Mouse (Mus musculus) heart, adult 2 months (tissue): ENCODE measurements around the gene Yap1. TPM values are rescaled to one million over a fixed set of nuclear protein-coding genes. Genes with fewer than 3 reads are reported as not detected.
A peak's percentile ranks its signal among the peaks of the same experiment; 100 is the strongest.

ENCODE experiments used
- DNase-seq, 2 experiments: peaks; one replicate each; pipeline ENCODE4 v3.0.0; 2021
- H3K27ac ChIP-seq: fragments of 200-600 bp; 2 replicates; pipeline ENCODE4 v1.8.1; 2022
- H3K27me3 ChIP-seq: fragments of 200-500 bp; 2 replicates; pipeline ENCODE4 v1.6.1; 2012; ENCODE audit warnings: mild to moderate bottlenecking, low read length, inconsistent platforms, mixed read lengths; ENCODE audit not compliant: control insufficient read depth, insufficient read depth
- H3K36me3 ChIP-seq: fragments of 200-500 bp; 2 replicates; pipeline ENCODE4 v1.6.1; 2012; ENCODE audit warnings: low read length, inconsistent platforms; ENCODE audit not compliant: control insufficient read depth, insufficient read depth
- H3K4me1 ChIP-seq: fragments of 200-500 bp; 2 replicates; pipeline ENCODE4 v1.6.1; 2011; ENCODE audit warnings: low read length; ENCODE audit not compliant: control insufficient read depth, insufficient read depth
- H3K4me3 ChIP-seq: fragments of 200-600 bp; 2 replicates; pipeline ENCODE4 v1.8.1; 2022
- H3K79me2 ChIP-seq: fragments of 200-500 bp; replicated peaks from 2 replicates; pipeline ENCODE4 v1.6.1; 2012; ENCODE audit warnings: mild to moderate bottlenecking, inconsistent platforms, low read length, moderate library complexity, mixed read lengths; ENCODE audit not compliant: control insufficient read depth, insufficient read depth
- H3K9ac ChIP-seq: fragments of 200-500 bp; 2 replicates; pipeline ENCODE4 v1.6.1; 2012; ENCODE audit warnings: low read depth, mild to moderate bottlenecking, control low read depth, inconsistent platforms, low read length, mixed read lengths
- CTCF ChIP-seq: fragments of 200-600 bp; IDR thresholded peaks from 2 replicates; pipeline ENCODE4 v1.8.1; 2022; ENCODE audit warnings: antibody characterized with exemption, mild to moderate bottlenecking, moderate library complexity
- EP300 ChIP-seq: fragments of 200-500 bp; IDR thresholded peaks from 2 replicates; pipeline ENCODE4 v1.6.1; 2011; ENCODE audit warnings: low read depth, low read length, control low read depth; ENCODE audit not compliant: insufficient read depth
- POLR2A ChIP-seq: fragments of 200-500 bp; IDR thresholded peaks from 2 replicates; pipeline ENCODE4 v1.6.1; 2011; ENCODE audit warnings: mild to moderate bottlenecking, low read depth, low read length, control low read depth; ENCODE audit not compliant: insufficient read depth
- WGBS: fragments of 180-500 bp; shearing (Covaris S2); methylation state at CpG from one replicate; pipeline ENCODE4 v1.1.7; 2018; 5-methylcytosine and 5-hydroxymethylcytosine counted together
- intact Hi-C: fragments of 180-260 bp; cut with DNase I; formaldehyde crosslinking; loops from one replicate; pipeline ENCODE4 v1.15.1; 2025
- polyA plus RNA-seq: library from polyadenylated mRNA; depleted of rRNA; stranded (reverse); fragments of >200 nt; gene quantifications from 2 replicates; pipeline ENCODE4 v1.2.3, GENCODE M21; 2012
- total RNA-seq, 2 experiments: library from RNA; stranded (reverse); gene quantifications; 2 replicates each; pipeline ENCODE4 v1.2.3; 2021

The Yap1 gene
- total and polyA plus RNA-seq, 3 experiments = 37.9 to 71.9 (median 70.7) TPM

DNA sequence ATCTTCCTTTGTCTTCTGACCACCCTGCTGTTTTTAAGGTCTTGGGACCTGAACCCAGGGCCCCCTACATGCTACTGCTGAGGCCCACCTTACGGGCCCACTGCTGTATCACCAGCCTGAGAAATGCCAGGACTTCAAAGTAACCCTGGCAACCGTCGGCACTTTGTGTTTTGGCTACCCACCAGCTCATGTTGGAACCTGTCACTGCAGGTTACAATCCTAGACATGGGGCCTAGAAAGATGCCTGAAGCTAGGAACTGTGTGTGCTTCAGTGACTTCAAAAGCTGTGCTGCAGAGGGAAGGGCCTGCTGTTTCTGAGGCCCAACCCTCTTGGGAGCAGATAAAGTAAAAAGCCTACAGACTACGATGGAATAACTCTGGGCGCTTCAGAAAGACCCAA is 28.5 kb upstream of the Yap1 start:
- no peaks in the 10 kb centered on the region for H3K4me1 ChIP-seq
- H3K36me3 ChIP-seq = no peaks in the 10 kb centered on the region
- intact Hi-C loops = no loop called here
- no peaks in the 10 kb centered on the region for H3K79me2 ChIP-seq
- no peaks in the 10 kb centered on the region for H3K27me3 ChIP-seq
- no peak overlapping the region for H3K27ac ChIP-seq
- no peak for TF ChIP-seq CTCF
- TF ChIP-seq POLR2A = no peak
- no peak for TF ChIP-seq EP300
- no peak overlapping the region for H3K4me3 ChIP-seq
- no peak overlapping the region for H3K9ac ChIP-seq
- DNase-seq = no peak
- WGBS = 79% methylated on average over 5 of the region's 5 CpGs

DNA sequence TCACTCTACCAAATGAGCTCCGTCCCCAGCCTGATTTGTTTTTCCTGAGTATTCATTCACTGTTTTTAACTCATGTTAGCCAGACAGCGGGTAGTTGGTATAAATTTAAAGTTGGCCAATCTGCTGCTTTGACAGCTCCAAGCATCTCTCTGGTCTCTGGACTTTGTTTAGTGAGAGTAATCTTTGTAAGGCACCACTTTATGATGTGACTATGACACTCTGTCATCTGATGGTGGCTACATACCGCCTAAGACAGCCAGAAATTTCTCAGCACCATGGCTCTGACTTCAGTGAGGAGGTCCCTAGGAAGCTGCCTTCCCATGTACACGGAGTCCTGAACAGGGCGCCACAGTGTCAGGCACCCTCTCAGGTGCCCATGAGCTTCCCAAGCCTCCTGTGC is 14.2 kb upstream of the Yap1 start:
- TF ChIP-seq POLR2A = no peak
- no peak for TF ChIP-seq CTCF
- no peak for TF ChIP-seq EP300
- no peaks in the 10 kb centered on the region for H3K79me2 ChIP-seq
- DNase-seq = no peak
- WGBS = 83% methylated on average over 5 of the region's 5 CpGs
- H3K4me1 ChIP-seq = no peaks in the 10 kb centered on the region
- no peaks in the 10 kb centered on the region for H3K36me3 ChIP-seq
- no peak overlapping the region for H3K9ac ChIP-seq
- intact Hi-C loops = no loop called here
- no peaks in the 10 kb centered on the region for H3K27me3 ChIP-seq
- H3K4me3 ChIP-seq = no peak overlapping the region
- no peak overlapping the region for H3K27ac ChIP-seq

DNA sequence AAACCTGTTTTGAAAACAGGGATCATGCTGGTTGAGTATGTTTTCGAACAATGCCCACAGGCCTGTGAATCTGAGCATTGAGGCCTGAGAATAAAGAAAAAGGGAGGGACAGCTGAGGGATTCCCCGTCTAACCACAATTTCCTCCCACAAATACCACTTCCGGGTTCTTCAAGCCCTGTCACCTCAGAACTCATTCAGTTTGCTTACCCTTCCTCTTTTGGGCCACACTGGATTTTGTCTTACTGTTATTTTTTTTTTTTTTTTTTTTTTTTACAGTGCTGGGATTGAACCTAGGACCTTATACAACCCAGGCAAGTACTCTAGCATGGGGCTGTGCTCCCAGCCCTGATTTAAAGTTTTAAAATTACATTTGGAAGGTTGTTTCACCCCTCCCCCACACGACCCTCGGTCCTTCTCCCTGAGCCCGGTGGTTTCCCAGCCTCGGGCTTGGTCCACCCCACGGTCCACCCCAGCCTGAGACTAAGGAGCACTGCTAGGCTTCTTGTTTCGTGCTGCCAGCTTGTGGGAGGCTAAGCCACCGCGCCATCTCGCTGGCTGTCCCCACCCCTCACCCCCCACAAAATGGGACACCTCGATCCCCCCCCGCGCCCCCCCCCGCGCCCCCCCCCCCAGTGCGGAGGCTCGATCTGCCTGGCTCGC is 13.0 kb upstream of the Yap1 start:
- intact Hi-C loops = no loop called here
- peak; percentile 21 to 58 for DNase-seq
- WGBS = 50% methylated on average over 20 of the region's 20 CpGs
- Histone ChIP-seq H3K4me3 (no peak overlapping the region), H3K4me1 (no peaks in the 10 kb centered on the region), H3K27me3 (no peaks in the 10 kb centered on the region), H3K9ac (no peak overlapping the region), H3K27ac (no peak overlapping the region), H3K36me3 (no peaks in the 10 kb centered on the region), H3K79me2 (no peaks in the 10 kb centered on the region)
- no peak for TF ChIP-seq EP300
- TF ChIP-seq POLR2A = no peak
- no peak for TF ChIP-seq CTCF

GRCm38 (mm10) chr9:8003301-8004271 is 810 bp downstream of the Yap1 start:
- DNase-seq = peak; percentile 73 to 75
- WGBS = under 1% methylated on average over 73 of the region's 82 CpGs
- intact Hi-C loops = loop anchor here (5.0 to 10.0 kb wide), 7 partner anchors 39 to 239 kb away; partner anchors contain the start of genes Birc2, Cep126, Cfap300 and Tmem123

GRCm38 (mm10) chr9:8002806-8003205 is 1.6 kb downstream of the Yap1 start:
- Histone ChIP-seq H3K27me3 (no peaks in the 10 kb centered on the region), H3K79me2 (no peaks in the 10 kb centered on the region; the same call in none of the 2 replicates), H3K9ac (peak overlapping the region; percentile 92), H3K27ac (peak overlapping the region; percentile 83), H3K4me3 (peak overlapping the region; percentile 90), H3K4me1 (peaks cover 4% of the 10 kb centered on the region), H3K36me3 (peaks cover 34% of the 10 kb centered on the region)
- intact Hi-C loops = loop anchor here (5.0 to 10.0 kb wide), 7 partner anchors 39 to 238 kb away; partner anchors contain the start of genes Birc2, Cep126, Cfap300 and Tmem123
- 3% methylated on average over 12 of the region's 12 CpGs for WGBS
- TF ChIP-seq CTCF (no peak), EP300 (no peak), POLR2A (no peak)
- peak in 1 of 2 experiments; percentile 34 for DNase-seq

More at GRCm38 (mm10) chr9:8003301-8004271, 810 bp downstream of the Yap1 start:
- Histone ChIP-seq H3K79me2 (no peaks in the 10 kb centered on the region; the same call in 1 of the 2 replicates), H3K4me1 (peaks cover 4% of the 10 kb centered on the region), H3K4me3 (peak overlapping the region; percentile 90), H3K36me3 (peaks cover 26% of the 10 kb centered on the region), H3K27ac (peak overlapping the region; percentile 83), H3K9ac (peak overlapping the region; percentile 92), H3K27me3 (no peaks in the 10 kb centered on the region)
- no peak for TF ChIP-seq CTCF
- 0 out of 2 replicates have a peak, but pooled peaks have one; percentile 25 for TF ChIP-seq POLR2A
- no peak for TF ChIP-seq EP300
